Mouse (Mus musculus) MEL (cell line): ENCODE measurements around the gene Arl15. TPM values are rescaled to one million over a fixed set of nuclear protein-coding genes. Genes with fewer than 3 reads are reported as not detected.

ENCODE experiments used
- DNase-seq: peaks from one replicate; pipeline ENCODE4 v3.0.0; 2011; ENCODE audit warnings: low read depth, low spot score
- H3K27ac ChIP-seq: 2 replicates; pipeline ENCODE4 v1.5.1; 2012; ENCODE audit warnings: low read depth, mild to moderate bottlenecking, control low read depth, low read length, moderate library complexity; ENCODE audit not compliant: control insufficient read depth
- H3K27me3 ChIP-seq, 2 experiments: fragments of 150-350 bp in 1 of 2; sonication (generic) in 1 of 2; 2 replicates each; pipeline ENCODE4 v1.6.1; 2012; ENCODE audit warnings: low read length in 2 of 2, mild to moderate bottlenecking in 2 of 2, improper control_type of control experiment in 1 of 2, moderate library complexity in 1 of 2; ENCODE audit not compliant: insufficient read depth in 2 of 2, control insufficient read depth in 1 of 2
- H3K36me3 ChIP-seq, 2 experiments: 2 replicates each; pipeline ENCODE4 v1.6.1; 2012 to 2014; ENCODE audit warnings: low read length in 2 of 2, improper control_type of control experiment in 1 of 2, inconsistent platforms in 1 of 2, mild to moderate bottlenecking in 1 of 2; ENCODE audit not compliant: insufficient read depth in 2 of 2, control insufficient read depth in 1 of 2
- H3K4me1 ChIP-seq, 2 experiments: fragments of 150-350 bp in 1 of 2; sonication (generic) in 1 of 2; 2 replicates each; pipeline ENCODE4 v1.6.1; 2012; ENCODE audit warnings: low read length in 2 of 2, improper control_type of control experiment in 1 of 2, mild to moderate bottlenecking in 1 of 2; ENCODE audit not compliant: insufficient read depth in 2 of 2, control insufficient read depth in 1 of 2
- H3K4me3 ChIP-seq, 2 experiments: fragments of 150-350 bp in 1 of 2; sonication (generic) in 1 of 2; 2 replicates each; pipeline ENCODE4 v1.5.1; 2012; ENCODE audit warnings: low read depth in 2 of 2, low read length in 2 of 2, mild to moderate bottlenecking in 2 of 2, moderate library complexity in 2 of 2, control low read depth in 1 of 2, improper control_type of control experiment in 1 of 2; ENCODE audit not compliant: control insufficient read depth in 1 of 2, insufficient read depth in 1 of 2
- H3K79me2 ChIP-seq: 2 replicates; pipeline ENCODE4 v1.6.1; 2012; ENCODE audit warnings: mild to moderate bottlenecking, low read length, moderate library complexity; ENCODE audit not compliant: control insufficient read depth, poor library complexity, insufficient read depth
- H3K9ac ChIP-seq: 2 replicates; pipeline ENCODE4 v1.6.1; 2012; ENCODE audit warnings: low read depth, mild to moderate bottlenecking, control low read depth, low read length, moderate library complexity; ENCODE audit not compliant: control insufficient read depth, poor library complexity, severe bottlenecking
- H3K9me3 ChIP-seq: fragments of 150-350 bp; sonication (generic); replicated peaks from 2 replicates; pipeline ENCODE4 v1.6.1; 2012; ENCODE audit warnings: mild to moderate bottlenecking, low read length, improper control_type of control experiment, moderate library complexity; ENCODE audit not compliant: insufficient read depth
- BHLHE40 ChIP-seq: IDR thresholded peaks from 2 replicates; pipeline ENCODE4 v1.6.1; 2012; ENCODE audit warnings: low read depth, mild to moderate bottlenecking, inconsistent platforms, low read length, improper control_type of control experiment, borderline replicate concordance
- ELF1 ChIP-seq: IDR thresholded peaks from 2 replicates; pipeline ENCODE4 v1.6.1; 2014; ENCODE audit warnings: low read depth, mild to moderate bottlenecking, inconsistent platforms, low read length, improper control_type of control experiment, moderate library complexity
- GABPA ChIP-seq: IDR thresholded peaks from 2 replicates; pipeline ENCODE4 v1.6.1; 2012; ENCODE audit warnings: low read depth, mild to moderate bottlenecking, inconsistent platforms, low read length, improper control_type of control experiment, moderate library complexity
- MXI1 ChIP-seq: IDR thresholded peaks from 2 replicates; pipeline ENCODE4 v1.6.1; 2011; ENCODE audit warnings: mild to moderate bottlenecking, low read depth, low read length, improper control_type of control experiment
- MYB ChIP-seq: IDR thresholded peaks from 2 replicates; pipeline ENCODE4 v1.6.1; 2011; ENCODE audit warnings: mild to moderate bottlenecking, low read depth, low read length, improper control_type of control experiment
- NRF1 ChIP-seq: IDR thresholded peaks from 2 replicates; pipeline ENCODE4 v1.6.1; 2014; ENCODE audit warnings: low read depth, mild to moderate bottlenecking, inconsistent platforms, low read length, improper control_type of control experiment, moderate library complexity; ENCODE audit not compliant: poor library complexity, insufficient read depth, severe bottlenecking
- TCF12 ChIP-seq: IDR thresholded peaks from 2 replicates; pipeline ENCODE4 v1.6.1; 2014; ENCODE audit warnings: low read depth, mild to moderate bottlenecking, inconsistent platforms, low read length, improper control_type of control experiment, moderate library complexity
- USF1 ChIP-seq: IDR thresholded peaks from 2 replicates; pipeline ENCODE4 v1.6.1; 2014; ENCODE audit warnings: low read depth, mild to moderate bottlenecking, inconsistent platforms, low read length, improper control_type of control experiment, moderate library complexity
- USF2 ChIP-seq, 2 experiments: IDR thresholded peaks; 2 replicates each; pipeline ENCODE4 v1.6.1; 2011 to 2012; ENCODE audit warnings: improper control_type of control experiment in 2 of 2, low read length in 2 of 2, borderline replicate concordance in 1 of 2, inconsistent platforms in 1 of 2, low read depth in 1 of 2, mild to moderate bottlenecking in 1 of 2; ENCODE audit not compliant: insufficient read depth in 1 of 2
- ZNF384 ChIP-seq: IDR thresholded peaks from 2 replicates; pipeline ENCODE4 v1.6.1; 2012; ENCODE audit warnings: low read depth, mild to moderate bottlenecking, inconsistent platforms, low read length, improper control_type of control experiment
- polyA plus RNA-seq, 2 experiments: library from polyadenylated mRNA; stranded (reverse) in 1 of 2; unstranded in 1 of 2; fragments of >175 nt in 1 of 2; fragments of >200 nt in 1 of 2; gene quantifications; 2 replicates each; pipeline versions ENCODE4 v1.2.1 to v1.2.4; 2012; ENCODE audit warnings: low replicate concordance in 2 of 2, low read depth in 1 of 2; ENCODE audit not compliant: insufficient read length in 2 of 2, insufficient read depth in 1 of 2, missing spikeins in 1 of 2
- total RNA-seq: library from RNA; depleted of rRNA; stranded (reverse); fragments of 300-350 nt; gene quantifications from 2 replicates; pipeline ENCODE4 v1.2.3, GENCODE M21; 2012

Arl15 gene
- total and polyA plus RNA-seq, 3 experiments, result 3.6 to 5.8 TPM; not detected in 1

DNA sequence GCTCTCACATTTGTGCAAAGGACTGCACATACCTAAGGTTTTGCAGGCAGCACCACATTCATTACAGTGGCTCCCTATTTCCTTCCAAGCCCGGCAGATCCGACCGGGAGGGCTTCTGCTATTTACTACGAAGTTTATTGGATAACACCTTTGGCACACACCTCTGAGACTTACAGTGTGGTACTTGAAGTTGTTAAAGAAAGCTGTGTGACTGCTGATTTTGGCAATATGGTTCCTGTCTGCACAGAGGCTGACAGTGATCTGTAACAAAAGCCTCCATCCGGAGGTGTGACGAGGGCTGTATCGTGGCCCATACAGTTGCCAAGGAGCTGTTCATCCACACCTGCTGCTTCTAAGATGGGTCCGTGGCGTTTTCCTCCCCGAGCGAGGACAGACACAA, 335.7 kb downstream of the Arl15 start:
- no peaks in the 10 kb centered on the region for H3K9me3 ChIP-seq
- no peaks in the 10 kb centered on the region for H3K36me3 ChIP-seq
- TF ChIP-seq ZNF384 (no peak), BHLHE40 (no peak), MYB (no peak)

GRCm38 (mm10) chr13:114130566-114131319, 336.4 kb downstream of the Arl15 start:
- Histone ChIP-seq H3K4me1 (no peaks in the 10 kb centered on the region), H3K27ac (no peak overlapping the region), H3K9ac (no peak overlapping the region), H3K4me3 (no peak overlapping the region), H3K9me3 (no peaks in the 10 kb centered on the region), H3K36me3 (no peaks in the 10 kb centered on the region), H3K27me3 (no peaks in the 10 kb centered on the region), H3K79me2 (no peaks in the 10 kb centered on the region)
- no peak for TF ChIP-seq GABPA
- DNase-seq, result no peak

More for the DNA sequence above, 335.7 kb downstream of the Arl15 start:
- Histone ChIP-seq H3K27ac (no peak overlapping the region), H3K4me1 (no peaks in the 10 kb centered on the region), H3K4me3 (no peak overlapping the region), H3K27me3 (no peaks in the 10 kb centered on the region), H3K9ac (no peak overlapping the region), H3K79me2 (no peaks in the 10 kb centered on the region)
- DNase-seq, result no peak

GRCm38 (mm10) chr13:114138921-114139320, 344.6 kb downstream of the Arl15 start:
- TF ChIP-seq BHLHE40, result no peak
- TF ChIP-seq TCF12, result no peak
- no peak for TF ChIP-seq ELF1
- TF ChIP-seq MXI1, result no peak
- TF ChIP-seq USF1, result no peak
- no peak for TF ChIP-seq NRF1
- no peak for TF ChIP-seq USF2 (IDR thresholded peaks at IDR 0.05; ENCODE audit: borderline replicate concordance in 1 of 2, insufficient read depth in 1 of 2, low read depth in 1 of 2, low read length in 2 of 2)
- no peak overlapping the region for H3K9ac ChIP-seq
- H3K79me2 ChIP-seq, result no peaks in the 10 kb centered on the region
- H3K9me3 ChIP-seq, result no peaks in the 10 kb centered on the region
- H3K27ac ChIP-seq, result no peak overlapping the region
- H3K36me3 ChIP-seq, result no peaks in the 10 kb centered on the region
- no peak for DNase-seq
- H3K4me1 ChIP-seq, result no peaks in the 10 kb centered on the region
- H3K4me3 ChIP-seq, result no peak overlapping the region
- H3K27me3 ChIP-seq, result no peaks in the 10 kb centered on the region
